Mouse (Mus musculus): ENCODE measurements around the gene D3Ertd254e.

Gene D3Ertd254e

DNA sequence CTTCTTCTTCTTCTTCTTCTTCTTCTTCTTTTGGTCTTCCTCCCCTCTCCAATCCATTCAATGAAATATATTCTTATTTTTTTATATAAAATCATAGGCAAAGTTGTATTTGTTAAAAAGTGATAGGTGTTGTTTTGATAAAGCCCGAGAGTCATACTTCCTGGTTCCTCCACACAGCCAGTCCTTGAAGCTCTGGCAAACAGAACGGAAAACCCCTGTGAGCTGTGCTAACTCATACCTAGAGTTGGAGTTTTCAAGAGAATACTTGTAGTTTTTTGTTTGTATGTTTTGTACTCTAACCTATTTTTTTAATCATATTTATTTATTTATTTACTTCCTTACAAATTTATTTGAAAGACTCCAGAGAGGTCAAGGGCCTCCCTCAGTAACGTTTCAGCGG, 61.9 kb downstream of the D3Ertd254e start:
- no peak for DNase-seq (ENCODE audit: low spot score)

Data from embryo, embryonic 10.5 days (tissue).